Mouse (Mus musculus) heart, postnatal 0 days (tissue): ENCODE measurements around the gene Poll. TPM values are rescaled to one million over a fixed set of nuclear protein-coding genes. Genes with fewer than 3 reads are reported as not detected.

Experiments
- ATAC-seq: fragments of 200-750 bp; cut with Nextera tagmentation; 2 replicates; pipeline ENCODE4 v1.8.0; 2017; ENCODE audit warnings: low read depth, moderate number of reproducible peaks, moderate library complexity; ENCODE audit not compliant: insufficient read depth
- DNase-seq: peaks from one replicate; pipeline ENCODE4 v3.0.0-alpha.2; 2016; ENCODE audit warnings: low spot score
- H3K27ac ChIP-seq: fragments of 300-500 bp; sonication (generic); 2 replicates; pipeline ENCODE4 v1.5.1; 2014; ENCODE audit warnings: low read depth, mild to moderate bottlenecking
- H3K27me3 ChIP-seq: fragments of 300-500 bp; sonication (generic); 2 replicates; pipeline ENCODE4 v1.6.1; 2014; ENCODE audit warnings: low read length, mixed read lengths; ENCODE audit not compliant: control insufficient read depth, insufficient read depth
- H3K36me3 ChIP-seq: fragments of 300-500 bp; sonication (generic); replicated peaks from 2 replicates; pipeline ENCODE4 v1.6.1; 2014; ENCODE audit warnings: low read length, mixed read lengths; ENCODE audit not compliant: control insufficient read depth, insufficient read depth
- H3K4me1 ChIP-seq: fragments of 300-500 bp; sonication (generic); 2 replicates; pipeline ENCODE4 v1.6.1; 2014; ENCODE audit warnings: antibody characterized with exemption; ENCODE audit not compliant: control insufficient read depth, insufficient read depth
- H3K4me2 ChIP-seq: fragments of 300-500 bp; sonication (generic); 2 replicates; pipeline ENCODE4 v1.6.1; 2014; ENCODE audit warnings: low read depth, mild to moderate bottlenecking, low read length, moderate library complexity
- H3K4me3 ChIP-seq: fragments of 300-500 bp; sonication (generic); 2 replicates; pipeline ENCODE4 v1.5.1; 2014; ENCODE audit warnings: low read depth, low read length
- H3K9ac ChIP-seq: fragments of 300-500 bp; sonication (generic); replicated peaks from 2 replicates; pipeline ENCODE4 v1.6.1; 2014; ENCODE audit warnings: low read depth, low read length, mixed read lengths
- H3K9me3 ChIP-seq: fragments of 300-500 bp; sonication (generic); replicated peaks from 2 replicates; pipeline ENCODE4 v1.6.1; 2016; ENCODE audit warnings: low read length; ENCODE audit not compliant: control insufficient read depth
- CTCF ChIP-seq: IDR thresholded peaks from 2 replicates; pipeline ENCODE4 v1.5.1; 2016; ENCODE audit warnings: antibody characterized with exemption, control low read depth, low read depth
- EP300 ChIP-seq: IDR thresholded peaks from 2 replicates; pipeline ENCODE4 v1.6.1; 2016; ENCODE audit warnings: antibody characterized with exemption, low read depth
- whole genome bisulfite sequencing: fragments of 180-500 bp; shearing (Covaris S2); extraction: QIAGEN DNeasy Blood & Tissue Kit; methylation state at CpG from one replicate; pipeline ENCODE4 v1.1.7; 2014; 5-methylcytosine and 5-hydroxymethylcytosine counted together
- polyA plus RNA-seq: library from polyadenylated mRNA; unstranded; fragments of >200 nt; fragmentation: Nextera tagmentation; extraction: Ambion mirVana; gene quantifications from 2 replicates; pipeline ENCODE4 v1.2.1, GENCODE M21; 2015
- total RNA-seq: library from RNA; depleted of rRNA; stranded (reverse); fragments of >200 nt; gene quantifications from 2 replicates; pipeline ENCODE4 v1.2.3, GENCODE M21; 2014; ENCODE audit warnings: low replicate concordance

Poll gene
- total and polyA plus RNA-seq, 2 experiments from 2014 or later, result 9.3 to 12.7 TPM

GRCm38 (mm10) chr19:45541409-45542041 lies 18.8 kb downstream of the Poll start:
- H3K4me3 ChIP-seq, result peak overlapping the region; percentile 47
- TF ChIP-seq EP300 (no peak), CTCF (no peak)
- ATAC-seq, result peak; percentile 25
- H3K4me2 ChIP-seq, result peak overlapping the region; percentile 68
- DNase-seq, result peak; percentile 49
- H3K4me1 ChIP-seq, result peaks cover 7% of the 10 kb centered on the region; the same call in 1 of the 2 replicates
- no peaks in the 10 kb centered on the region for H3K36me3 ChIP-seq
- H3K27me3 ChIP-seq, result peaks cover 51% of the 10 kb centered on the region
- WGBS, result under 1% methylated on average over 32 of the region's 58 CpGs
- 0 out of 2 replicates have a peak overlapping the region, but pooled peaks have one; percentile 14 for H3K9ac ChIP-seq
- H3K9me3 ChIP-seq, result no peaks in the 10 kb centered on the region
- H3K27ac ChIP-seq, result no peak overlapping the region

DNA sequence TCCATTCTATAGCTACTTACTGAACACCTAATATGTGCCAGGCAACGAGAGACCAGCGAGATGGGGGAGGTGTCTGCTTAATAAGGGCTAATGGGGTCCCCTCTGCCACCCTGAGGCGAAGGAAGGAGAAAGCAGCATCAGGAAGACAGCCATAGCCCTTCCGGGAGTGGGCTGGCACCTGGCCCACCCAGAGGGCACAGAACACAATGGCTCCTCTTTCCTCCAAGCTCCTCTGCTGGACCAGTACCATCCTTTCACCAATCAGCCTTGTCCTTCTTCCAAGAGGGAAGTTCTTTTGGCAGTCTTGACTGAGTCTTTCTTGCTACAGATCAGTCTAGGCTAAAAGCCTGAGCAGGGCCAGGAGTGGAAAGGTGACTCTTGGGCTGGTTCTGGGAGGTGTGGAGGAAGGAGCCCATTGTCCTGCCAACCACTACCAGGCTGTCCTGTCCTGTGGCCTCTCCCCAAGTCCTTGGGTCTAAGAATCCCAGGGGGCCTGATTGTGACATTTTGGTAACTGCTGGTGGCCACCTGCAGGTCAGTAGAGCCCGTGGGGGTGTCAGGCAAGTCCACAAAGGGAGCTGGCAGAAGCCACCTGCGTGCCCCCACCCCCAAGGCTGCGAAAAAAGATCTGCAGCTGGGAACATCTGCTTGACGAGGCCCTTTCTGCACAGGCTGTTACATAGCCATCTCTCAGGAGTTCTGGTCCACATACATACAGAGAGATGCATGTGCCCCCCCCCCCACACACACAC lies 19.5 kb downstream of the Poll start:
- Histone ChIP-seq H3K36me3 (no peaks in the 10 kb centered on the region), H3K4me2 (peak overlapping the region; percentile 68), H3K9ac (no peak overlapping the region), H3K9me3 (no peaks in the 10 kb centered on the region), H3K4me3 (peak overlapping the region; percentile 47; the same call in 1 of the 2 replicates), H3K4me1 (peaks cover 7% of the 10 kb centered on the region; the same call in 1 of the 2 replicates), H3K27ac (no peak overlapping the region), H3K27me3 (peaks cover 44% of the 10 kb centered on the region)
- DNase-seq (no peak), ATAC-seq (no peak)
- WGBS, result 41% methylated on average over 8 of the region's 8 CpGs
- TF ChIP-seq EP300 (no peak), CTCF (no peak)

GRCm38 (mm10) chr19:45537505-45537904 lies 22.8 kb downstream of the Poll start:
- Histone ChIP-seq H3K27ac (no peak overlapping the region), H3K36me3 (no peaks in the 10 kb centered on the region), H3K4me1 (peaks cover 7% of the 10 kb centered on the region; the same call in 1 of the 2 replicates), H3K4me2 (no peak overlapping the region), H3K9me3 (no peaks in the 10 kb centered on the region), H3K9ac (no peak overlapping the region), H3K4me3 (no peak overlapping the region), H3K27me3 (peaks cover 24% of the 10 kb centered on the region)
- TF ChIP-seq EP300, result no peak
- peak; percentile 68 for TF ChIP-seq CTCF
- DNase-seq (no peak), ATAC-seq (no peak)
- 41% methylated on average over 1 of the region's 1 CpGs for WGBS

GRCm38 (mm10) chr19:45535929-45536328 lies 24.4 kb downstream of the Poll start:
- Histone ChIP-seq H3K36me3 (no peaks in the 10 kb centered on the region), H3K4me1 (0 out of 2 replicates have a peak, but pooled peaks cover 2% of the 10 kb centered on the region), H3K9ac (no peak overlapping the region), H3K4me3 (no peak overlapping the region), H3K9me3 (no peaks in the 10 kb centered on the region), H3K4me2 (no peak overlapping the region), H3K27ac (no peak overlapping the region), H3K27me3 (0 out of 2 replicates have a peak, but pooled peaks cover 13% of the 10 kb centered on the region)
- ATAC-seq (no peak), DNase-seq (no peak)
- TF ChIP-seq CTCF (no peak), EP300 (no peak)
- WGBS, result 42% methylated on average over 6 of the region's 6 CpGs

DNA sequence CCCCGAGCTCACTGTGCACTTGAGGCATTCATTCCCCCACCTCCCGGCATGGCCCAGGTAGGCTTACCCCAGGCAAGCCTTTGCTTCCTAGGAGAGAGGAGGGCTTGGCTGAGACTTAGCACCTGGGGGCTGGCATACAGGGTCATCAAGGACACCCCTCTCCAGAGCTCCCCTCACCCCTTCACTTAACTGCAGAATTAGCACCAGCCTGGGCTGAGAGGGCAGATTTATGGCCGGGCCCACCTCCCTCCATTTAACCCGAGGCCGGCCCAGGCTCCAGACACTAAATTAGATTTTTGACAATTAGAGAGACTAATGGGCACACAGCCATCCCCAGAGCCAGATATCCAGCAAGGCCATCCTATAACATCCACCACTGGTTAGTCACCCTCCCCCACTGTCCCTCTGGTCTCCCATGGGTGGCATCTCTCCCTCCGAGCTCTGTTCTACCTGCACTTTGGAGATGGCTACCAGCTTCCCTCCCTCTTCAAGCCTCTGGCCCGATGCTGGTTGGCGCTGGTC lies 25.1 kb downstream of the Poll start:
- Histone ChIP-seq H3K4me3 (no peak overlapping the region), H3K27me3 (0 out of 2 replicates have a peak, but pooled peaks cover 6% of the 10 kb centered on the region), H3K4me2 (no peak overlapping the region), H3K36me3 (no peaks in the 10 kb centered on the region), H3K4me1 (peaks cover 8% of the 10 kb centered on the region; the same call in 1 of the 2 replicates), H3K27ac (no peak overlapping the region), H3K9me3 (no peaks in the 10 kb centered on the region), H3K9ac (no peak overlapping the region)
- TF ChIP-seq EP300 (no peak), CTCF (no peak)
- no peak for ATAC-seq
- WGBS, result 61% methylated on average over 8 of the region's 8 CpGs
- DNase-seq, result no peak
